Mouse (Mus musculus): Measurements from ENCODE around the gene Cul3. TPM values are rescaled to one million over a fixed set of nuclear protein-coding genes. Genes with fewer than 3 reads are reported as not detected.
A peak's percentile ranks its signal among the peaks of the same experiment; 100 is the strongest.

The Cul3 gene
- total and polyA plus RNA-seq, 3 experiments, result 65.5 to 237 (median 176) TPM

DNA sequence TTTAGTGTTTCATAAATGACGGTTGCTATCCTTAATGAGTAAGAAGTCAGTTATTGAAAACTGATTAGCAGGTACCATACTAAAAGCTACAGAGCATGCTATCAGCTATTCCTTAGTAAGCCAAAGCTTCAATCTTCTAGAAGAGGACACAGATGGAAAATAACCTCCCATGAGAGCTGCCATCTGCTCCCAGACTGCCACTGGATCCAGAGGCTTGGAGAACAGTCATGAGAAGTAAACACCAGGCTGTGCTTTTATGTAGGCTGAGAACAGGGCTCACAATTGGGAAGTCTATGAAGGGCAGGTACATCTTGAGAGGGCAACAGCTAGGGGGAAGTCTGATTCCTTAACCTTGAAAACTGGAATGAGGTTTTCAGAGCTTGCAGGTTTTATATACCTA is 79.8 kb downstream of the Cul3 start:
- Histone ChIP-seq H3K9ac (ENCODE audit: insufficient read depth, low read depth) (no peak overlapping the region), H3K27me3 (replicated peaks) (no peaks in the 10 kb centered on the region), H3K79me2 (replicated peaks; ENCODE audit: control insufficient read depth, extremely low read depth, insufficient read depth, poor library complexity, severe bottlenecking) (no peaks in the 10 kb centered on the region), H3K4me1 (ENCODE audit: control insufficient read depth in 1 of 2, insufficient read depth in 2 of 2) (no peaks in the 10 kb centered on the region), H3K4me3 (replicated peaks in 1 of 3; ENCODE audit: low read depth in 2 of 3, low read length in 2 of 3, poor library complexity in 1 of 3) (no peak overlapping the region), H3K36me3 (replicated peaks in 1 of 2; ENCODE audit: control insufficient read depth in 1 of 2, insufficient read depth in 1 of 2, low read length in 1 of 2) (peaks cover 9 to 12% of the 10 kb centered on the region in 2 experiments), H3K9me3 (replicated peaks; ENCODE audit: low read length) (no peaks in the 10 kb centered on the region), H3K4me2 (ENCODE audit: insufficient read depth, low read depth, poor library complexity, severe bottlenecking) (no peak overlapping the region), H3K27ac (ENCODE audit: insufficient read depth, low read depth) (no peak overlapping the region)
- DNase-seq (ENCODE audit: extremely low read depth), result no peak
- TF ChIP-seq ZMIZ1 (IDR thresholded peaks at IDR 0.05; ENCODE audit: low read depth, low read length), result no peak
- no peak for TF ChIP-seq CHD2 (IDR thresholded peaks at IDR 0.05; ENCODE audit: low read length)
- TF ChIP-seq KAT2A (IDR thresholded peaks at IDR 0.05; ENCODE audit: insufficient replicate concordance, low read length), result no peak
- TF ChIP-seq ZNF384 (IDR thresholded peaks at IDR 0.05; ENCODE audit: low read depth, low read length), result no peak
- TF ChIP-seq GABPA (IDR thresholded peaks at IDR 0.05; ENCODE audit: insufficient replicate concordance, low read depth, low read length), result no peak
- TF ChIP-seq ZC3H11A (IDR thresholded peaks at IDR 0.05; ENCODE audit: low read depth, low read length), result no peak
- TF ChIP-seq RAD21 (IDR thresholded peaks at IDR 0.05; ENCODE audit: low read depth, low read length), result no peak
- no peak for TF ChIP-seq E2F4 (IDR thresholded peaks at IDR 0.05; ENCODE audit: insufficient replicate concordance, low read depth, low read length)
- no peak for TF ChIP-seq SIN3A (IDR thresholded peaks at IDR 0.05; ENCODE audit: low read length)
- TF ChIP-seq CTCF (conservative IDR thresholded peaks at IDR 0.05 in 1 of 2, IDR thresholded peaks at IDR 0.05 in 1 of 2; ENCODE audit: low read depth in 2 of 2, low read length in 2 of 2), result no peak
- no peak for TF ChIP-seq USF2 (conservative IDR thresholded peaks at IDR 0.05; ENCODE audit: low read depth, low read length)
- no peak for TF ChIP-seq UBTF (IDR thresholded peaks at IDR 0.05; ENCODE audit: low read depth, low read length)
- in situ Hi-C loops (cut with MboI; ENCODE audit: low pct_ligation_motif_present, low pct_unique_long_range_greater_than_20kb, low sequenced_read_pairs) (no loop called here), dilution Hi-C loops (cut with MboI; ENCODE audit: extremely low pct_ligation_motif_present, extremely low pct_unique_long_range_greater_than_20kb, low sequenced_read_pairs) (no loop called here)

DNA sequence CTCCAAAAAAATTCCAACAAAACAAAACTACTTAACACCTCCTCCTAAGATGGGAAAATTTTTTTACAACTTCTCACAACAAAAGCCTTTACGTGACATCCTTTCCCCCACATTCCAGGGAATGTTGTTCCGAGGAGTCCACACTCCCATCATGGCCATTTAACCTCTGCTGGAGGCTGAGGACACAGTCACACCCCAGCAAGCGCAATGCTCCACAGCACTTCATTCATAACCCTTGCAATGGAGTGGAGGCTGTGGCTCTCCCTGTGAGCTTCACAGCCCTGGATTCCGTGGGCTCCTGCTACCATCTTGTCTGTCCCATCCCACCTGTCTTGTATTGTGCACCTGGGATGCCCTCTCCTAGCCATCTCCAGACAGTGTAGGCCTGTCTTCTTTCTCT is 81.6 kb downstream of the Cul3 start:
- in situ Hi-C loops (cut with MboI; ENCODE audit: low pct_ligation_motif_present, low pct_unique_long_range_greater_than_20kb, low sequenced_read_pairs), result no loop called here
- H3K27ac ChIP-seq (ENCODE audit: insufficient read depth, low read depth), result no peak overlapping the region
- dilution Hi-C loops (cut with MboI; ENCODE audit: extremely low pct_ligation_motif_present, extremely low pct_unique_long_range_greater_than_20kb, low sequenced_read_pairs), result no loop called here
- H3K9me3 ChIP-seq (replicated peaks; ENCODE audit: low read length), result no peaks in the 10 kb centered on the region
- H3K4me1 ChIP-seq (ENCODE audit: control insufficient read depth in 1 of 2, insufficient read depth in 2 of 2), result no peaks in the 10 kb centered on the region
- no peak overlapping the region for H3K4me2 ChIP-seq (ENCODE audit: insufficient read depth, low read depth, poor library complexity, severe bottlenecking)
- TF ChIP-seq USF2 (conservative IDR thresholded peaks at IDR 0.05; ENCODE audit: low read depth, low read length), result no peak
- 0 out of 2 replicates have a peak, but pooled peaks have one; percentile 10 for TF ChIP-seq POLR2AphosphoS2 (IDR thresholded peaks at IDR 0.05; ENCODE audit: low read depth, low read length)
- TF ChIP-seq SIN3A (IDR thresholded peaks at IDR 0.05; ENCODE audit: low read length), result no peak
- no peak for TF ChIP-seq SMC3 (IDR thresholded peaks at IDR 0.05; ENCODE audit: low read depth, low read length)
- TF ChIP-seq HCFC1 (IDR thresholded peaks at IDR 0.05; ENCODE audit: low read depth, low read length), result no peak
- no peak for TF ChIP-seq E2F4 (IDR thresholded peaks at IDR 0.05; ENCODE audit: insufficient replicate concordance, low read depth, low read length)
- H3K9ac ChIP-seq (ENCODE audit: insufficient read depth, low read depth), result no peak overlapping the region
- no peak for DNase-seq (ENCODE audit: extremely low read depth)
- no peaks in the 10 kb centered on the region for H3K79me2 ChIP-seq (replicated peaks; ENCODE audit: control insufficient read depth, extremely low read depth, insufficient read depth, poor library complexity, severe bottlenecking)
- no peaks in the 10 kb centered on the region for H3K36me3 ChIP-seq (replicated peaks in 1 of 2; ENCODE audit: control insufficient read depth in 1 of 2, insufficient read depth in 1 of 2, low read length in 1 of 2)
- no peak overlapping the region for H3K4me3 ChIP-seq (replicated peaks in 1 of 3; ENCODE audit: low read depth in 2 of 3, low read length in 2 of 3, poor library complexity in 1 of 3)
- H3K27me3 ChIP-seq (replicated peaks), result no peaks in the 10 kb centered on the region

Data from CH12.LX (cell line).